Mouse (Mus musculus) ES-E14 (cell line): Measurements from ENCODE around the gene Furin.

Source experiments
- HCFC1 ChIP-seq: IDR thresholded peaks from 2 replicates; pipeline ENCODE4 v1.6.1; 2012; ENCODE audit warnings: low read length, inconsistent platforms, borderline replicate concordance; ENCODE audit not compliant: insufficient read depth
- ZC3H11A ChIP-seq: IDR thresholded peaks from 2 replicates; pipeline ENCODE4 v1.6.1; 2012; ENCODE audit warnings: low read depth, mild to moderate bottlenecking, inconsistent platforms, low read length, borderline replicate concordance

- TF ChIP-seq HCFC1 = no peak
- TF ChIP-seq ZC3H11A = no peak
These were observed 59.1 kb downstream of the Furin start for GRCm38 (mm10) chr7:80346173-80346572.
